Mouse (Mus musculus): ENCODE data around the gene Angptl4.
"Not testable (repeated sequence)": the region's sequence is repeated elsewhere in the genome, so short reads cannot be mapped to it uniquely, and the experiment has no call there.

The Angptl4 gene

GRCm38 (mm10) chr17:33755418-33756107, 26.1 kb downstream of the Angptl4 start:
- peak in 1 of 2 experiments; percentile 30 for DNase-seq

GRCm38 (mm10) chr17:33754656-33755055, 27.0 kb downstream of the Angptl4 start:
- no peak for DNase-seq

GRCm38 (mm10) chr17:33752297-33752696, 29.3 kb downstream of the Angptl4 start:
- DNase-seq = no peak

GRCm38 (mm10) chr17:33751181-33751580, 30.4 kb downstream of the Angptl4 start:
- no peak for DNase-seq

- no peak for DNase-seq
Observed at GRCm38 (mm10) chr17:33749451-33749850, 32.2 kb downstream of the Angptl4 start.

- DNase-seq = peak; percentile 41 to 53
Observed at GRCm38 (mm10) chr17:33746011-33746410, 35.6 kb downstream of the Angptl4 start.

GRCm38 (mm10) chr17:33744686-33745384, 36.8 kb downstream of the Angptl4 start:
- no peak for DNase-seq

GRCm38 (mm10) chr17:33742420-33742819, 39.2 kb downstream of the Angptl4 start:
- DNase-seq = no peak

GRCm38 (mm10) chr17:33733526-33733925, 48.1 kb downstream of the Angptl4 start:
- not testable (repeated sequence) for DNase-seq

GRCm38 (mm10) chr17:33732556-33733083, 49.0 kb downstream of the Angptl4 start:
- peak in 1 of 2 experiments; percentile 31 for DNase-seq

GRCm38 (mm10) chr17:33729215-33729614, 52.4 kb downstream of the Angptl4 start:
- no peak for DNase-seq

- DNase-seq = no peak
Observed at GRCm38 (mm10) chr17:33728396-33728795, 53.2 kb downstream of the Angptl4 start.

Measured in kidney, postnatal 4 days (tissue).